Mouse (Mus musculus) cerebellum, postnatal 36 days (tissue): ENCODE results near the gene Nudt7.
A peak's percentile ranks its signal among the peaks of the same experiment; 100 is the strongest.

Experiments
- DNase-seq, 2 experiments: peaks; one replicate each; pipeline ENCODE4 v3.0.0; 2021 to 2022; ENCODE audit warnings: mixed read lengths in 2 of 2

The Nudt7 gene

GRCm38 (mm10) chr8:114133510-114134362, at the start of gene Nudt7:
Gene Nudt7, plus strand, starts transcription at chr8:114133557.
- DNase-seq, result peak; percentile 78 to 79

- no peak for DNase-seq
These were observed 45.4 kb upstream of the Nudt7 start for GRCm38 (mm10) chr8:114087932-114088331.

GRCm38 (mm10) chr8:114090736-114091135, 42.6 kb upstream of the Nudt7 start:
- DNase-seq, result no peak

- DNase-seq, result no peak
These were observed 40.0 kb upstream of the Nudt7 start for GRCm38 (mm10) chr8:114093321-114093720.

- no peak for DNase-seq
These were observed 38.8 kb upstream of the Nudt7 start for GRCm38 (mm10) chr8:114094526-114094925.

- no peak for DNase-seq
These were observed 32.7 kb upstream of the Nudt7 start for GRCm38 (mm10) chr8:114100561-114101206.

GRCm38 (mm10) chr8:114103401-114103800, 30.0 kb upstream of the Nudt7 start:
- DNase-seq, result no peak

GRCm38 (mm10) chr8:114105971-114106370, 27.4 kb upstream of the Nudt7 start:
- DNase-seq, result no peak

- no peak for DNase-seq
These were observed 23.8 kb upstream of the Nudt7 start for GRCm38 (mm10) chr8:114109365-114110140.

- no peak for DNase-seq
These were observed 18.3 kb upstream of the Nudt7 start for GRCm38 (mm10) chr8:114115076-114115475.

GRCm38 (mm10) chr8:114116049-114116448, 17.3 kb upstream of the Nudt7 start:
- no peak for DNase-seq

GRCm38 (mm10) chr8:114117439-114117838, 15.9 kb upstream of the Nudt7 start:
- no peak for DNase-seq

GRCm38 (mm10) chr8:114121781-114122180, 11.6 kb upstream of the Nudt7 start:
- DNase-seq, result no peak

- DNase-seq, result no peak
These were observed 9.7 kb upstream of the Nudt7 start for GRCm38 (mm10) chr8:114123611-114124010.

GRCm38 (mm10) chr8:114124084-114124750, 9.1 kb upstream of the Nudt7 start:
- DNase-seq, result peak in 1 of 2 experiments; percentile 5

GRCm38 (mm10) chr8:114130838-114131237, 2.5 kb upstream of the Nudt7 start:
- no peak for DNase-seq

- DNase-seq, result no peak
These were observed 1.9 kb upstream of the Nudt7 start for GRCm38 (mm10) chr8:114131421-114131820.

GRCm38 (mm10) chr8:114133050-114133509, 277 bp upstream of the Nudt7 start:
- DNase-seq, result no peak

GRCm38 (mm10) chr8:114136750-114137149, 3.4 kb downstream of the Nudt7 start:
- DNase-seq, result no peak

- DNase-seq, result no peak
These were observed 3.8 kb downstream of the Nudt7 start for GRCm38 (mm10) chr8:114137181-114137580.

- DNase-seq, result no peak
These were observed 7.1 kb downstream of the Nudt7 start for GRCm38 (mm10) chr8:114140437-114140836.

GRCm38 (mm10) chr8:114142199-114142598, 8.8 kb downstream of the Nudt7 start:
- no peak for DNase-seq
